Mouse (Mus musculus) gastrocnemius, adult 2 months (tissue): ENCODE measurements around the gene Cmtm4. TPM values are rescaled to one million over a fixed set of nuclear protein-coding genes. Genes with fewer than 3 reads are reported as not detected.
"Not testable (repeated sequence)": the region's sequence is repeated elsewhere in the genome, so short reads cannot be mapped to it uniquely, and the experiment has no call there.

Source experiments
- DNase-seq: peaks from one replicate; pipeline ENCODE4 v3.0.0; 2022
- H3K27ac ChIP-seq: fragments of 200-600 bp; 2 replicates; pipeline ENCODE4 v1.8.1; 2022; ENCODE audit warnings: mild to moderate bottlenecking
- H3K4me3 ChIP-seq: fragments of 200-600 bp; 2 replicates; pipeline ENCODE4 v1.8.1; 2022; ENCODE audit warnings: mild to moderate bottlenecking, moderate library complexity
- CTCF ChIP-seq: fragments of 200-600 bp; IDR thresholded peaks from 2 replicates; pipeline ENCODE4 v1.8.1; 2022; ENCODE audit warnings: antibody characterized with exemption, mild to moderate bottlenecking, moderate library complexity
- intact Hi-C: fragments of 180-260 bp; cut with DNase I; formaldehyde crosslinking; loops from one replicate; pipeline ENCODE4 v1.15.1; 2025
- total RNA-seq, 2 experiments: library from RNA; stranded (reverse); gene quantifications; 2 replicates each; pipeline ENCODE4 v1.2.3; 2021

The Cmtm4 gene
- total RNA-seq, 2 experiments from 2014 or later, result 3.9 to 5.7 TPM

DNA sequence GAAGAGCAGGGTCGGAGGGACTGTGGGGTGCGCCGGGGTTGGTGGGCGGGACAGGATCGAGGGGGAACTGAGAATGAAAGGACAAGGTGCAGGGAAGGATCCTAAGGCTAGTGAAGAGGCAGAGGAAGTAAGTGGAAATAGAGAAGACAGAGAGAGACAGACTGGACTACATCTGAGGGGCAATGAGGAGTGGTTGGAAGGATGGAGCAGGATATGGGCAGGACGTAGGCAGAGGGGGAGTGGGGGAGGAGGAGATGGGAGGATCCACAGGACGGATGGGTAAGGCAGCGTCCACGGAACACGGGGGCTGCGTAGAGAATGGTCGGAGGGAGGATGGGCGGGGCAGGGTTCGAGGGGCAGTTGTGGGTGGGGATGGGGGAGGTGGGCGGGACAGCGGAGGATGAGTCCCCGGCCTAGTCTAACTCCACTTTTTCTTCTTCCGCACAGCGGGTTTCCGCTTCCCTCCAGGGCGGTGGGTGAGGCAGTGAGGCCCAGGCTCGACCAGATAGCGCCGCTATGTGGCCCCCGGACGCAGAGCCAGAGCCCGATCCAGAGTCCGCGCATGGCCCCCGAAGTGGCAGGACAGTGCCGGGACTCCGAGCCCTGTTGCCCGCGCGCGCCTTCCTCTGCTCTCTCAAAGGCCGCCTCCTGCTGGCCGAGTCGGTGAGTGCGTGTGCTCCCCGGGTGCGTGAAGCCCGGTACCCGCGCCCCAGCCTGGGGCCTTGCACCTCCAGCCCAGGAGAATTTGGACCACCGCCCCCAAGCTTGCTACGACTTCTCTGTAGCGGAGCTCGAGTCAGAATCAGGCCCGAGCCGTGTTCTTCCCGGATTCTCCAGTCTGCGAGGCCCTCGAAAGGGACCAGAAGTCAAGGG is 55.1 kb downstream of the Cmtm4 start:
- peak overlapping the region; percentile 88 for H3K4me3 ChIP-seq
- peak overlapping the region; percentile 93 for H3K27ac ChIP-seq
- peak; percentile 84 for DNase-seq
- intact Hi-C loops, result loop anchor here (5.0 kb wide), 1 partner anchor 88 kb away; the partner anchor contains the start of gene Cklf
- peak; percentile 72 for TF ChIP-seq CTCF

DNA sequence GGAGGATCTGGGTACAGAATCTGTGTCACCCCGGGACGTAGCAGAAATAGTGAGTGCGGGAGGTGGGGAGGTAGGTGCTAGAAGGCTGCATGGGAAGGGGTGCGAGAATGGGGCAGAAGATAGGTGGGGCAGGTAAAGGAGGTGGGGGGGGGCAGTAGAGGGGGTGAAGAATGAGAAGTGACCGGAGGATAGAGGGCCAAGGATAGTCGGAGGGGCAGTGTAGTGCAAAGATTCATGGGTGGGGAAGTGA is 55.7 kb downstream of the Cmtm4 start:
- no peak for TF ChIP-seq CTCF
- peak overlapping the region; percentile 88 for H3K4me3 ChIP-seq
- H3K27ac ChIP-seq, result peak overlapping the region; percentile 93
- no peak for DNase-seq
- intact Hi-C loops, result loop anchor here (5.0 kb wide), 1 partner anchor 88 kb away; the partner anchor contains the start of gene Cklf

DNA sequence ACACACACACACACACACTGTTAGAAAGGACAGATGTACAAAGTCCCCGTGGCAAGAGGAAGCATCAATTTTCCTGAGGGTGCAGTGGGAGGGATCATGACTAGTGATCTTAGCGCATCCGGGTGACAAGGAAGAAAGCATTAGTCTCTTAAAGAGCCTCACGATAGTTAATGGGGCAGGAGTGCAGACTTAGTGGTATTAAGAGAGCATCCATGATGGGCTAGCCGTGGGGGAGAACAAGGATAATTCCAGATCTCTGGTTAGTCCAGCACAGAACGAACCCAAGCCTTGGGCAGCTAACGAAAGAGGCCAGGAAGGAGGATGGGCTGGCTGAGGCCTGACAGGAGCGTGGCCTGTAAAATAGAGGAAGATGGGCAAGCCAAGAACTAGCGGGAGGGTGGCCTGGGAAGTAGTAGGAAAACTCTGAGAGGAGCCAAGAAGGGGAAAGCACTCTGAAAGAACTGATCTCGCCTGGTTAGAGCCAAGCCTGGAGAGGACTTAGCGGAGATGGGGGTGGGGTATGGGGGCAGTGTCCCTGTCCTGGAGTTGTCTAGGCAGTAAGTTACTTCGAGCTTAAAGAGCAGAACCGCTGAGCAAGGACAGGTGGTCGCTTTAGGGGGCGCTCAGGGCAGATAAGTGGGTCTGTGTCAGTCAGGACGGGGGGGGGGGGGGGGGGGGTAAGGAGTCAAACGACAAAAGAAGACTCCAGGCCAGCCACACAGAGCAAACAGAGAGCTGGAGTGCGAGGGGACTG is 56.2 kb downstream of the Cmtm4 start, which contains the start of gene Cmtm3:
Gene Cmtm3, plus strand, starts transcription at position 182 of the 754 bp plus-strand sequence.
- intact Hi-C loops, result no loop called here
- peak; percentile 29 for DNase-seq
- H3K4me3 ChIP-seq, result peak within 1 kb of the TSS; percentile 88
- no peak for TF ChIP-seq CTCF
- peak within 1 kb of the TSS; percentile 93 for H3K27ac ChIP-seq

DNA sequence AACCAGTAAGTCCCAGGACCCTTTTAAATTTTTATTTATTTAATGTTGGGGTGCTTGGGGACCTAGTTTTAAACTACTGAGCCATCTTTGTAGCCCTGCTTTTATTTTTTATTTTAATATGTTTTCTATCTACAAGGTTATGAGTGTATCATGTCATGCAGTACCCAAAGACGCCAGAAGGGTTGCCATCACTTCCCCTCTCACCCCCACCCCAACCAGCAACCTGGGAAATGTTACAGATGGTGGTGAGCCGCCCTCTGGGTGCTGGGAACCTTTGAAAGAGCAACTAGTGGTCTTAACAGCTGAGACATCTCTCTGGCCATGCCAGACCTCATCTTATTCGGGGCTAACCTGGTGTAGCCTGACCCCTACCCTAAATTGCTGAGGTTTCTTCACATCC is 57.7 kb downstream of the Cmtm4 start:
- no peak for TF ChIP-seq CTCF
- no peak overlapping the region for H3K27ac ChIP-seq
- H3K4me3 ChIP-seq, result no peak overlapping the region
- intact Hi-C loops, result no loop called here
- no peak for DNase-seq

DNA sequence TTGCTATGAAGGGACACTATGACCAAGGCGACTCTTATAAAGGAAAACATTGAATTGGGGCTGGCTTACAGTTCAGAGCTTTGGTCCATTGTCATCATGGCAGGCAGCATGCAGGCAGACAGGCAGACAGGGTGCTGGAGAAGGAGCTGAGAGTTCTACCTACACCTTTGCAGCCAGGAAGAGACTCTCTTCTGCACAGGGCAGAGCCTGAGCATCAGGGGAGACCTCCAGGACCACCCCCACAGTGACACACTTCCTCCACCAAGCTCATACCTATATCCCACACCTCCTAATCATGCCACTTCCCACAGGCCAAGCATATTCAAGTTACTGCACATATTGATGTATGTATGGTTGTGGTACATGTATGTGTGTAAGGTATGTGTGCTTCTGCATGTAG is 58.8 kb downstream of the Cmtm4 start:
- intact Hi-C loops, result no loop called here
- DNase-seq, result no peak
- TF ChIP-seq CTCF, result no peak
- Histone ChIP-seq H3K27ac (no peak overlapping the region), H3K4me3 (no peak overlapping the region)

DNA sequence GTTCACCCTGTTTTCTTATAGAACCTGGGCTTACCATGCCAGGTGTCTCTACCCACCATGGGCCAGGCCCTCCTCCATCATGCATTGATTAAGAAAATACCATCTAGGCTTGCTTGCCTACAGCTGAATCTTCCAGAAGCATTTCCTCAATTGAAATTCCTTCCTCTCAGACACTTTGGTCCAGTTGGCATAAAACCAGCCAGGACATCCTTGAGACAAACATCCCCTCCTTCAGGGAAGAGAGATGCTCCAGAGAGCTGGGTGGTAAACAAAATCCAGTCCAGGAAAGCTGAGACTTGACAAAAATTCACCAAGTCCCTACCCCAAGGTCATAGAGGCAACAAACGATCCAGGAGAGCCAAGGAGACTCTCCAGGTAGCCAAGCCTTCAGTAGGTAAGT is 61.4 kb downstream of the Cmtm4 start:
- intact Hi-C loops, result no loop called here
- no peak for DNase-seq
- Histone ChIP-seq H3K27ac (no peak overlapping the region), H3K4me3 (no peak overlapping the region)
- TF ChIP-seq CTCF, result no peak

DNA sequence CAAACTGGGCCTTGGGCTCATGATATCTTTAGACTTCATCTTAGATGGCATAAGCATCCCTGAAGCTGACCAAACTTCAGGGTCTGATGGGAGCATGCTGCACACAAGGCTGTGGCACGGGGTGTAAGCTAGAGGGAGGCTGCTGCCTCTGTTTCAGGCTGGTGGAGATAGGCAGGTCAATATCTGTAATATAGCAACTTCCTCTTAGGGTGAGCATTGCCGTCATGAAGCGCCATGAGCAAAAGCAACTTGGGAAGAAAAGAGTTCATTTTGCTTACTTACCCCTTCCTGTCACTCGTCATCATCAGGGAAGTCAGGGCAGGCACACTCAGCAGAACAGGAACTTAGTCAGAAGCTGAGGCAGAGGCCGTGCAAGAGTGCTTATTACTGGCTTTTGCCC is 61.8 kb downstream of the Cmtm4 start:
- no peak overlapping the region for H3K27ac ChIP-seq
- TF ChIP-seq CTCF, result no peak
- no peak for DNase-seq
- H3K4me3 ChIP-seq, result no peak overlapping the region
- intact Hi-C loops, result no loop called here

DNA sequence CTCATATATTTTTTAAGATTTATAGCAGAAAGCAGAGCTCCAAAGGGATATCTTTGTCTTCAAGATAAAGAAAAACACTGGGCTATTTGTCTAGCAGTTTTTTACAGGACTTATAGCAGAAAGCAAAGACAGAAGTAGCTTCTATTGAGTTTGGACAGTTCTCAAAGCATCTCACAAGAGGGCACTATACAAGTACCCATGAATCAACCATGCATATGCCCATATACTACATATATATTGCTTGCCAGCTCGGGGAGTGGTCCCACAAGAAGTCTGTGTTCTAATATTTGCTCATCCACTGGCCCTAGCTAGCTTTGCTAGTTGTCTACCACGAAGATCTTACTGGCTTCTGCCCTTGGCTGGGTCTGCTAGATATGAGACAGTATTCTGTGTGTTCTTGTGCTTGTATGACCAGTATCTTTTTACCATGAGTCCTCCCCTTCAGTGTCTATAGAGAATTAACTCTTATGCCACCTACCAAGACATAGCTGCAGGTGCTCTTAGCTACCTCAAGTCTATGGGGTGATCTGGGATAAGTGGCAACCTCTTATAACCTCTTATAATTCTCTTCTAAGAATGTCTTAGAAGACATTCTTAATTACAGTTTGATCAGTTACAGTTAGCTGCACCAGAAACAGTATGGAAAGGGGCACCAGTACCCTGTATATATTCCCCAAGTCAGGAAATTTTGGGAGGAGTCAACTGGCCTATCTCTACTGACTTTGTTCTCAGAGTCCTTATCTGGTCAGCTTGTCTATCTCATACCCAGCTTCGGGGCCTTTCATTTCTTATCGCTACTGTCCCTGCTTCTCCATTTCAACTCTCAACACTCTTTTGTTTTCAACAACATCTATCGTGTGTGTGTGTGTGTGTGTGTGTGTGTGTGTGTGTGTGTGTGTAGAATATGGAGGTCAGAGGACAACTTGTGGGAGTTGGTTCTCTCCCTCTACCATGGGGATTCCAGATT is 62.7 kb downstream of the Cmtm4 start:
- intact Hi-C loops, result no loop called here
- no peak for DNase-seq
- Histone ChIP-seq H3K27ac (no peak overlapping the region), H3K4me3 (no peak overlapping the region)
- no peak for TF ChIP-seq CTCF

DNA sequence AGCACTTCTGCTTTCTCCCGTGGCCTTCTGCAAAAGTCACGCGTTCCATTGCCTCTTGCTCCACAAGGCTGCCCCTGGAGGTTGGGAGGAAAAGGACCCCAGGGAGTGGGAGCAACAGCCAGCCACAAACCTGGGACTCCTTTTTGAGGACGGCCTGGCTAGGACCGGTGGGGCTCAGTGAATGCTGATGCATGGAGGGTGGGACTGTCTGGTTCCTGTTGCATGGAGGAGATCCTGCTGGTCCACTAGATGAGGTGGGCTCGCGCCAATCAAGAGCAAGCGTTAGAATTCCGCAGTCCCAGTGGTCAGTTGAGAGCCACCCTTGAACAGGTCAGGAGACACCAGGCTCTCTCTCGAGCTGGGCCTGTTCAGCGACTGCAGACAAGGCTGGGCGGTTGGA is 73.7 kb downstream of the Cmtm4 start, which contains the start of gene Cmtm2b:
Gene Cmtm2b, plus strand, starts transcription at position 301 of the 400 bp plus-strand sequence.
- H3K27ac ChIP-seq, DNase-seq, intact Hi-C loops, H3K4me3 ChIP-seq: not testable (repeated sequence)

DNA sequence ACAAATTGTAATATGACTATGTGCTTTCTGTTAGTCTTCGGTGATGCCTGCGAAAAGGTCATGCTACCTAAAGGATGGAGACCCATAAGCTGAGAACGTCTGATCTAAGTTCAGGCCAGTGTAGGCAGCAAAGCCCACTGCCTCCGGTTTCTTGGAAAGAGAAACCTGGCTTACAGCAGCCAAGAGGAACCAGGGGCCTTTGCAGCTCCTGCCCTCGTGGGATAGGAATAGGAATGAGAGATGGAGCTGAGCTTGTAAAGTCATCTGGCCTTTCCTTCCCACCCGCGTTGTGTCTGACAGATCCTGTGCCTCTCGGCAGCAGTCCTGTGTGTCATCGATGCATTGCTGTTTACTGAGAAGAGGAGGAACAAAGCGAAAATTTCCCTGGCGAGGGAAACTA is 74.3 kb downstream of the Cmtm4 start, which contains the start of gene Gm11020:
Gene Gm11020, plus strand, starts transcription at position 301 of the 400 bp plus-strand sequence.
- H3K4me3 ChIP-seq, intact Hi-C loops, DNase-seq, H3K27ac ChIP-seq: not testable (repeated sequence)

DNA sequence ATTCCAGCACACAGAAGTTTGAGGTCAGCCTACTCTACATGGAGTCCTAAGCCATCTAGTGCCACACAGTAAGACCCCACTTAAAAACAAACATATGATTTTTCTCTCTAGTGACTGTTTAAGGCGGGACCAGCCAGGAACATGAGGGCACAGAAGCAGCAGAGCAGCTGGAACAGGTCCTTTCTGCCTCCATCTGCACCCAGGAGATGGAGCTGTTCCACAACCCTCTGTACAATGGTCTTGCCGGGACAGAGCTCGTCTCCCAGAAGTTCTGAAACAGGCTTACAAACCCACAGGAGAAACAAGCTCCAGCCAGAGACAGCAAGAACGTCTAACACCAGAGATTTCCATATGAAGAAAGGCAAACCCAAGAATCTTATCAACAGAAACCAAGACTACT is 82.3 kb downstream of the Cmtm4 start:
- H3K27ac ChIP-seq, result no peak overlapping the region
- intact Hi-C loops, result no loop called here
- DNase-seq, result peak; percentile 38
- peak; percentile 45 for TF ChIP-seq CTCF
- no peak overlapping the region for H3K4me3 ChIP-seq

DNA sequence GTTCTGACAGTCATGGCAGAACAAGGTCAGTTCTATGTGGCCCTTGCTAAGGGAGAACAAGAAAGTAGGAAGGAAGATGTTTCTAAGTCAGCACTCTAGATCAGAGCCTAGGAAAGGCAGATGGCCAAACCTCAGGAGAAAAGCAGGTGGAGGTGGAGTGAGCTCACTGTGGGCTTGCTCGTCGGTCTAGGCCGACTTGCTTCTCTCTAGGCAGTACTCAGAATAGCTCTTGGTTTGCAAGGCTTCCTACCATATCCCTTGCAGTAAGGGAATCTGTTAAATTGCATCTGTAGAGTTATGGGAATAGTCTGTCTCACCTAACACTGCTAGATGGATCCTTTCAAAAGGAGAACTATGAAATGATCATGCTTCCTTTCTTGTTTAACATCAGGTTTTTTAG is 83.6 kb downstream of the Cmtm4 start:
- DNase-seq, intact Hi-C loops, H3K27ac ChIP-seq, H3K4me3 ChIP-seq: not testable (repeated sequence)

DNA sequence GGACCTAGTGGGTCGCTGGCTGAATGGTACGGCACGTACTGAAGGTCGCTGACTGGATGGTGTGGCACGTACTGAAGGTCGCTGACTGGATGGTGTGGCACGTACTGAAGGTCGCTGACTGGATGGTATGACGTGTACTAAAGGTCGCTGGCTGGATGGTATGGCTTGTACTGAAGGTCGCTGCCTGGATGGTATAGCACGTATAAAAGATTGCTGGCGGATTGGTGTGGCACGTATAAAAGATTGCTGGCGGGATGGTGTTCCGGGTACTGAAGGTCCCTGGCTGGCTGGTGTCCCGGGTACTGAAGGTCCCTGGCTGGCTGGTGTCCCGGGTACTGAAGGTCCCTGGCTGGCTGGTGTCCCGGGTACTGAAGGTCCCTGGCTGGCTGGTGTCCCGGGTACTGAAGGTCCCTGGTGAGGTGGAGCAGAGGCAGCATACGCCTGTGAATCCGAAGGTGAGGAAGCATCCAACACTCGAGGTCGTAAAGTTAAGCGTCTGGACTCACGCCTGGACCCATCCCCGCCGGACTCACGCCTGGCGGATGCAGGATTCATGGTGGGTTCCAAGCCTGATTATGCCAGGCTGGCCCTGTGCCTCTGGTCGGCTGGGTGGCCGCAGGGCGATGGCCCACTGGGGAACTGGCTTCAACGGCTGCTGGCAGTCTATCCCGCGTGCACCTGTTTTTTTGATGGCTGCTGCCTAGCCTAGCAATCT is 86.0 kb downstream of the Cmtm4 start, which contains the start of the genes Gm45711 and Cmtm1:
Gene Gm45711, minus strand, starts transcription at position 641 of the 715 bp plus-strand sequence.
Gene Cmtm1, minus strand, starts transcription at position 705 of the 715 bp plus-strand sequence.
- DNase-seq, result peak; percentile 87
- Histone ChIP-seq H3K4me3 (peak within 1 kb of the TSS; percentile 21; the same call in 1 of the 2 replicates), H3K27ac (peak within 1 kb of the TSS; percentile 74)
- intact Hi-C loops, result not testable (repeated sequence)

DNA sequence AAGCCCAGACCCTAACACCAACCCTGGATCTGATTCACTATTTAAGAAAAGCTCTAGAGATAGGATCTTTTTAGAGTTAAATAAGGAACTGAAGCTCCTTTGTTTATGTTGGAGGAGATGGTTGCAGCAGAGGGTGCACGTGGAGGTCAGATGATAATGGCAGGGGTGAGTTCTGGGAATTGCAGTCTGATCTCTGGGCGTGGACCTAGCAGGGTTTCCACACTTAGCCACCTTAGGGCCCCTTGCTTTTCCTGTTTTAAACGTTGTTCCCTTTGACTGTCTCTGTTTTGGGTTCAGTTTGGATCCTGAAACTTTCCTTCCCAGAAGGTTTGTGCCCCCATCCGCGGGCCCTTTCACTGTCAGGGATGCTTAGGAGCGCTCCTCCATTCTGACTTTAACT is 87.3 kb downstream of the Cmtm4 start:
- intact Hi-C loops, H3K4me3 ChIP-seq, DNase-seq, H3K27ac ChIP-seq: not testable (repeated sequence)
